Comparison of ENCODE assay signal across 22 mouse cellular contexts in genomic region chr14:107264182-107264581, GRCm38 (mm10).
DNase-seq lines count a peak whose midpoint lies in the region; ATAC-seq and TF ChIP-seq lines count a peak whose summit lies in the region.
"Had no signal": no experiment of that assay in that cellular context is flagged by ENCODE, and none has a peak within 500 bp of the region (broad histone marks: within the 10 kb centered on the region; RNA-seq: fewer than 3 reads in every experiment).

No protein-coding gene starts in this region.

- H3K27me3 ChIP-seq in lung, embryonic 14.5 days (ENCODE audit: insufficient read depth, low read length), result no peaks in the 10 kb centered on the region
- H3K27me3 ChIP-seq in lung, embryonic 15.5 days, result no peaks in the 10 kb centered on the region
- no peaks in the 10 kb centered on the region for H3K27me3 ChIP-seq in lung, embryonic 16.5 days (ENCODE audit: control insufficient read depth, insufficient read depth, low read depth, low read length)
- no peaks in the 10 kb centered on the region for H3K27me3 ChIP-seq in lung, postnatal 0 days (replicated peaks; ENCODE audit: insufficient read depth, low read length)
- H3K27me3 ChIP-seq: CH12.LX, Patski had no signal

- no peak overlapping the region for H3K27ac ChIP-seq in lung, embryonic 14.5 days (ENCODE audit: low read depth)
- no peak overlapping the region for H3K27ac ChIP-seq in lung, embryonic 15.5 days
- no peak overlapping the region for H3K27ac ChIP-seq in lung, embryonic 16.5 days (ENCODE audit: low read length)
- no peak overlapping the region for H3K27ac ChIP-seq in lung, postnatal 0 days (ENCODE audit: low read length)

- no peak for TF ChIP-seq EP300 in lung, postnatal 0 days (IDR thresholded peaks at IDR 0.05)

- H3K9ac ChIP-seq in lung, embryonic 14.5 days, result no peak overlapping the region
- H3K9ac ChIP-seq in lung, embryonic 15.5 days, result no peak overlapping the region
- no peak overlapping the region for H3K9ac ChIP-seq in lung, embryonic 16.5 days (ENCODE audit: low read length)
- no peak overlapping the region for H3K9ac ChIP-seq in lung, postnatal 0 days (replicated peaks; ENCODE audit: low read depth)

- TF ChIP-seq POLR2A in lung, adult 2 months (IDR thresholded peaks at IDR 0.05; ENCODE audit: borderline replicate concordance, extremely low read depth, low read depth, low read length), result no peak

- H3K9me3 ChIP-seq in lung, embryonic 14.5 days (ENCODE audit: low read depth, low read length), result no peaks in the 10 kb centered on the region
- H3K9me3 ChIP-seq in lung, embryonic 15.5 days, result no peaks in the 10 kb centered on the region
- no peaks in the 10 kb centered on the region for H3K9me3 ChIP-seq in lung, embryonic 16.5 days (ENCODE audit: control insufficient read depth, low read length)
- H3K9me3 ChIP-seq in lung, postnatal 0 days (ENCODE audit: low read length), result no peaks in the 10 kb centered on the region

- DNase-seq in lung, embryonic 14.5 days, result peak; percentile 52
- no peak for DNase-seq in lung, postnatal 25 days (ENCODE audit: low spot score)
- no peak for DNase-seq in lung, postnatal 14 days
- DNase-seq in lung, postnatal 4 days, result no peak
- DNase-seq in lung, postnatal 0 days (ENCODE audit: low spot score), result peak; percentile 22
- DNase-seq in lung, adult 2 months, result no peak
- DNase-seq: adrenal gland, adult 2 months; adrenal gland, adult 8-10 months; adrenal gland, postnatal 10 days; adrenal gland, postnatal 14 days; adrenal gland, postnatal 25 days; adrenal gland, postnatal 36 days; B cell, adult 2 months; cerebellum, adult 11 months; cerebellum, adult 11-12 months had no signal

- no peaks in the 10 kb centered on the region for H3K4me1 ChIP-seq in lung, embryonic 14.5 days (ENCODE audit: insufficient read depth)
- H3K4me1 ChIP-seq in lung, embryonic 15.5 days, result no peaks in the 10 kb centered on the region
- H3K4me1 ChIP-seq in lung, embryonic 16.5 days (replicated peaks; ENCODE audit: control insufficient read depth, insufficient read depth, low read length), result no peaks in the 10 kb centered on the region
- no peaks in the 10 kb centered on the region for H3K4me1 ChIP-seq in lung, postnatal 0 days (ENCODE audit: insufficient read depth, low read depth, low read length)
- H3K4me1 ChIP-seq in lung, adult 2 months (ENCODE audit: control insufficient read depth, insufficient read depth, low read length), result no peaks in the 10 kb centered on the region

- TF ChIP-seq CTCF in lung, embryonic 14.5 days (IDR thresholded peaks at IDR 0.05; ENCODE audit: low read depth), result no peak
- TF ChIP-seq CTCF in lung, postnatal 0 days (IDR thresholded peaks at IDR 0.05), result no peak
- no peak for TF ChIP-seq CTCF in lung, adult 2 months (IDR thresholded peaks at IDR 0.05; ENCODE audit: insufficient read depth, low read length)

- no peak overlapping the region for H3K4me2 ChIP-seq in lung, embryonic 14.5 days
- no peak overlapping the region for H3K4me2 ChIP-seq in lung, embryonic 15.5 days
- no peak overlapping the region for H3K4me2 ChIP-seq in lung, embryonic 16.5 days (ENCODE audit: low read depth, low read length)
- no peak overlapping the region for H3K4me2 ChIP-seq in lung, postnatal 0 days (replicated peaks; ENCODE audit: low read depth, low read length)

- no peak overlapping the region for H3K4me3 ChIP-seq in lung, embryonic 14.5 days (ENCODE audit: low read depth, low read length)
- H3K4me3 ChIP-seq in lung, embryonic 15.5 days, result no peak overlapping the region
- no peak overlapping the region for H3K4me3 ChIP-seq in lung, embryonic 16.5 days (ENCODE audit: low read length)
- H3K4me3 ChIP-seq in lung, postnatal 0 days (ENCODE audit: low read depth, low read length), result no peak overlapping the region
- no peak overlapping the region for H3K4me3 ChIP-seq in lung, adult 2 months (replicated peaks; ENCODE audit: extremely low read depth, low read depth, low read length)

- H3K36me3 ChIP-seq in lung, embryonic 14.5 days (ENCODE audit: insufficient read depth), result no peaks in the 10 kb centered on the region
- no peaks in the 10 kb centered on the region for H3K36me3 ChIP-seq in lung, embryonic 15.5 days
- no peaks in the 10 kb centered on the region for H3K36me3 ChIP-seq in lung, embryonic 16.5 days (ENCODE audit: control insufficient read depth, insufficient read depth, low read length)
- H3K36me3 ChIP-seq in lung, postnatal 0 days (ENCODE audit: insufficient read depth, low read length), result no peaks in the 10 kb centered on the region
- H3K36me3 ChIP-seq: G1E had no signal

- ATAC-seq in lung, embryonic 14.5 days (ENCODE audit: insufficient read depth), result peak; percentile 58; the same call in 1 of the 2 replicates
- ATAC-seq in lung, embryonic 15.5 days (ENCODE audit: borderline replicate concordance, extremely low read depth, low FRiP score, low TSS enrichment), result peak; percentile 49; the same call in 1 of the 2 replicates
- ATAC-seq in lung, embryonic 16.5 days (ENCODE audit: low read depth), result peak; percentile 56; the same call in 1 of the 2 replicates
- no peak for ATAC-seq in lung, postnatal 0 days
- ATAC-seq: activated CD4-positive, CD25-positive, alpha-beta regulatory T cell, adult 4 months; CD4-positive, CD25-positive, alpha-beta regulatory T cell, adult 4 months; Patski had no signal

- WGBS in lung, embryonic 14.5 days, result 45% methylated on average over 2 of the region's 2 CpGs
- WGBS in lung, embryonic 15.5 days, result 43% methylated on average over 2 of the region's 2 CpGs
- 54% methylated on average over 2 of the region's 2 CpGs for WGBS in lung, embryonic 16.5 days
- 51% methylated on average over 2 of the region's 2 CpGs for WGBS in lung, postnatal 0 days
- WGBS in lung, adult 2 months, result 61% methylated on average over 2 of the region's 2 CpGs

Comparison
In these comparisons a context has a peak if more than half of its experiments do, and no peak if none do; other contexts are left out.
1. DNase-seq: peak in lung, embryonic 14.5 days (single experiment) and lung, postnatal 0 days (single experiment); none in lung, postnatal 25 days (single experiment), lung, postnatal 14 days (single experiment), lung, postnatal 4 days (0 of 2) and lung, adult 2 months (single experiment).